Mouse (Mus musculus) gastrocnemius, adult 8-10 months (tissue): ENCODE results near the gene Daam1. TPM values are rescaled to one million over a fixed set of nuclear protein-coding genes. Genes with fewer than 3 reads are reported as not detected.

Experiments used
- DNase-seq, 2 experiments: peaks; one replicate each; pipeline ENCODE4 v3.0.0; 2022; ENCODE audit warnings: low spot score in 2 of 2
- total RNA-seq, 4 experiments: library from RNA; stranded (reverse); gene quantifications; 2 replicates each; pipeline ENCODE4 v1.2.4; 2022

The Daam1 gene
- total RNA-seq, 4 experiments from 2014 or later = 7.7 to 10.4 (median 8.8) TPM

- no peak for DNase-seq
These were observed 166.5 kb downstream of the Daam1 start for GRCm38 (mm10) chr12:71997364-71997763.

- DNase-seq = no peak
These were observed 167.8 kb downstream of the Daam1 start for GRCm38 (mm10) chr12:71998653-71999052.

GRCm38 (mm10) chr12:71999671-72000070 is 168.8 kb downstream of the Daam1 start:
- DNase-seq = no peak

DNA sequence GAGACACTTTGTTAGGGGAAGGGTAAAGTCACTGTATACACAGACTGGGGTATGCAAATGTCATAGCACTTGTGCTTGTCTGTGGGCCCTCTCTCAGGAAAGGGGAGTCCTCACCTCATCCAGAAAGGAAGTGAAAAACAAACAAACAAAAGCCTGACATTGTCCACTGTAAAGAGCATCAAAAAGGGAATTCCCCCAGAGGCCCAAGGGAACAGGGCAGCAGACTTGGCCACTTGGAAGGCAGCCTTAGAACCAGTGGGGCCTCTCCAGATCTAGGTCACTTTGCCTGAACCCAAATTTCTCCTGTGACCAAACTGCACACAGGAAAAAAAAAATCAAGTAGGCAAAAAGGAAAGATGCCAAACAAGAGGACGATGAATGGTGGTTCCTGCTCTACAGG is 170.9 kb downstream of the Daam1 start:
- no peak for DNase-seq

DNA sequence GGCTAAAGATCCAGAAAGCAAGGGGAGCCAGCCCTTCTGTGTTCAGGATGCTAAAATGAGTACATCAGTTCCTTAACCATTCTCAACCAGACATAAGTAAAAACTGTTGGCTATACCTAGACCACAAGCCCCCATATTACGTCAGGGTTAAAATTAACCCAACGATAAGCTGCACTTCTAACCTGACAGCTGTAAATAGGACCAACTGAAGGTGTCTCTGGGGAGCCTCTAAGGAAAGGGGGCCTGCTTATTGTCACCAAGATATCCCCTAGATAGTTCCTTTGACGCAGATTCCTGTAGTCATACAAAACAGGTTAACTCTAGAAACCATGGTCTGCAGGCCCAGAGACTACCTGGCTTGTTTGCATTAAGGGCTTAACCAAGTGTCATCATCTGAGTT is 174.4 kb downstream of the Daam1 start:
- DNase-seq = no peak

DNA sequence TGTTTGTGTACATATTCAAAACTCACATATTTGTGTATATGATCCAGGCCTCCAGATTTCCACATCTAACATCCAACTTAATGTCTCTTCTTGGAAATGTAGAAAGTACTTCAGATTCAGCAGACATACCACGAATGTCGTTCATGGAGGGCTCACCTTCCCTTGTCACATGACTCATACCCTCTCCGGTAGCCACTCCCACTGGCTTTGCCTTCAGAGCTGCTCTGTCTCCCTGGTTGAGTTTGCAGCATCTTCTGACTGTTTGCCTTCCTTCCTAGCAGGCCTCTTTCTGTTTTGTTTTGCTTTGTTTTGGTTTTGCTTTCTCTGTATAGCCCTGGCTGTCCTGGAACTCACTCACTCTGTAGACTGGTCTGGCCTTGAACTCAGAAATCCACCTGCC is 176.8 kb downstream of the Daam1 start:
- no peak for DNase-seq

- DNase-seq = no peak
These were observed 178.4 kb downstream of the Daam1 start for GRCm38 (mm10) chr12:72009051-72009902.

- no peak for DNase-seq
These were observed 180.5 kb downstream of the Daam1 start for GRCm38 (mm10) chr12:72011404-72011803.

DNA sequence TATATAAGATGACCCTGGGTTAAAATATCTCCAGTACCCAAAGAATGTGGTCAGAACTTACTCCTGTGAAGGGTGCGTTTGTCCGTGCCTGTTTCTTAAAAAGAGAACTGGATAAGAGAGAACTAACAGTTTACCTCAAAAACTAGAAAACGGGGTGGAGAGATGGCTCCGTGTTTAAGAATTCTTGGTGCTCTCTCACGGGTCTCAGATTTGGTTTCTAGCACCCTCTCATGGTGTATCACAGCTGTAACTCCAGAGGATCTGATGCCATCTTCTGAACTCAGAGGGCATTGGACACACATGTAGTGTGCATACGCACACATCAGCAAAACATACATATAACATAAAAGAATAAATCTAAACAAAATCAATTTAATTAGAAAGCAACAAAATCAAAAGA is 181.2 kb downstream of the Daam1 start:
- no peak for DNase-seq

- DNase-seq = no peak
These were observed 183.0 kb downstream of the Daam1 start for GRCm38 (mm10) chr12:72013711-72014354.

DNA sequence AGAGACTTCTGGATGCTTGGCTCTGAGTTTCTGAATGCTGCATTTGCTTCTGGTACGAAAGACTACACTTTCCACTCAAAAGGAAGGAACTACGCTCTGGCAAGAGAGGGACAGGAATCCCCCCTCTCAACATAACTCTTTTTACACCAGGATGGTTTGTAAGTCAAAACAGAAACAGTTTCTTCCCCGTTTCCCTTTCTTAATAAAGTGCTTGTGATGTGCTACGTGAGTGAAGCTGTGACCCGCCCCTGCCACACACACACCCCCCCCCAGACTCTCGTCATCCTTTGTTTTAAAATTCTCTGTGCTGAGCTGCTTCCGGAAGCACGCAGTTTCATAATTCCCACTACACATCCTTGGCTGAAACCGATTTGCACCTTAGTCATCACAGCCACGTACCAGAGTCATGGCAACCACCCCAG is 183.5 kb downstream of the Daam1 start:
- no peak for DNase-seq

DNA sequence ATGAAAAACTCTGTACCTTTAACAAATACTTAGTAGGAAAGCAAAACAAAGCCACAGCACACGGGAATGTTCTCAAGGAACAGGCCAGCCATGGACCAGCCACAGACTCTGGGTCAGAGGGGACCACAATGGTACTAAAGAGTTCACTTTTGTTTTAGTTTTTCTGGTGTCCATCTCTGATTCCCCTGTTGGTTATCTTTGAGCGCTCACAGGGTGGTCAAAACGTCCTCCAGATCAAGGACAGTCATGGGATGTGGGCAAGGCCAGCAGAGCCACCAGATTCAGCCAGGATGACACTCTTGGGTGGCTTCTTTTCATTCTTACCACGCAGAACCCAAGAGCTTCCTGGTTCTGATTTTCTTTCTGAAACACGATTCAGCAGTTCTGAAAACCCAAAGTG is 184.4 kb downstream of the Daam1 start:
- DNase-seq = no peak

DNA sequence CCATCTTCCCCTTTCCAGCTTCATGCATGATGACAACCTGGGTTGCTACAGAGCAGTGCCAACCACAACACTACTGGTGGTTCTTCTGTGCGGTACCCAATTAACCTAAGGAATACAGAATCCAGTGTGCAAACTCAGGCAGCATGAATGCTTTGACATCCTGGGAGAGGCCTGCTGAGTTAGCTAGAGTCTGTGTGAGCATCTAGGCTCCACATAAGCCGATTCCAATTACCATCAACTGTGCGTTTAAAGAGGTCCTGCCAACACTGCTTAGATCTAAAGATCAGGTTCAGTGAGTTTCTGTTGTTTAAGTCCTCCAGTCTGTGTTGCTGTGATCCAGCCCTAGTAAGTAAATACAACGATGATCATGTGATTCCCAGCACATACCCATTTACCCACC is 189.4 kb downstream of the Daam1 start:
- no peak for DNase-seq

- no peak for DNase-seq
These were observed 190.7 kb downstream of the Daam1 start for GRCm38 (mm10) chr12:72021543-72021942.

DNA sequence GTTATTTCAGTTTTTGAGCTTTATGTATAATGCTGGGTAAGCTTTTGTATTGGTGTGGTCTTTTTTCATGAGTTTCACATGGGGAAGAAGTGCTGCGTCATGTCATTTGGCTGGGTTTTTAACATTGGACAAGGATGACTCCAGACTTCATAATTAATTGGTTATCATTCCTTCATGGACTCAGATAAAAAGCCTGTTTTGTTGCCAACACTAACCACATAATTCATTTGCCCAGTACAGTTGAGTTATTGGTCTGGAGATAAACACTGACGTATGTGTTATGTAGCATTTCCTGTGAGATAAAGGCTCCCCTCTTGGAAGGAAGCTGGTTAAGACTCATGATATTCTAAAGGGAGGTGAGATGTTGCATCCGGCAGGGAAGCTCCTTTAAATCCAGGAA is 191.9 kb downstream of the Daam1 start:
- DNase-seq = no peak

- DNase-seq = no peak
These were observed 192.7 kb downstream of the Daam1 start for GRCm38 (mm10) chr12:72023572-72023971.

DNA sequence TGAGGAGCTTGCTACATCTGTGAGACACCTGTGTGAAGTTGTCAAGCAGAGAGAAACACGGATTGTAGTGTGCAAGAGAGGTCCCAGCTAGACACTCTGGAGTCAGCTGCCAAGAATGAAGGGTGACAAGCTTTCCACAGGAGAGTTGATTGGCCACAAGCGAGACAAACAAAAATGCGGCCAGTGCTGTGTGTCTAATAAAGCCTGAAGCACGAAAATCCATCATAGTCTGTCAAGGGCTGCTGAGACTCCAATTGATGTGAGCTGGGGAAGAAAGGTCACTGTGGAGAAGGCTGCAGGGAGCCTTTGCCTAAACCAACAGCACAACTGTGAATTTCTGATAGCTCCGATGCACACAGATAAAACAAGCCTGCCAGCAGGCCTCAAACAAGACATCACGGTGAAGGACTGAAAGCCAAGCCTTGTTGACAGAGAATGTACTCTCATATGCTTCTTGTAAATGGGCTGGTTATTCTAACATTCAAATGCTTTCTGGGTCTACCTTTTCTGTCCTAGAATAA is 194.5 kb downstream of the Daam1 start:
- no peak for DNase-seq

- DNase-seq = no peak
These were observed 200.3 kb downstream of the Daam1 start for GRCm38 (mm10) chr12:72031171-72031570.

DNA sequence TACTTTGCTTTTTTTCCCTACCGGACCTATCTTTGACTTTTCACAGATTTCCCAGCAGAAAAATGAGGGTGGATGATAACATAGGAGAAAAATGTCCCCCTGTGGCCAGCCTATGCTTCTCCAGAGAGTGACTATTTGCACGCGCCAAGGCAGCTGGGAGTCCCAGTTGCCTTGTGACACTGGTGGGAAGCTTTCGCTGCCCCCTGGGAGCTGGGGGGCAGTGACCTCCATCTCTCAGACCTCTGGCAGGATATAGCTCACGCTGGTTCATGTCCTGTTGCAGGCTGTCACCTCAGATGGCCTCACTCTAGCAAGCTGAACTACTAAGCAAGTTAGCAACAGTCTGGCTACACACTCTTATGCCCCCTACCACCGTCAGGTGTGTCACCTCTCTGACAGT is 200.9 kb downstream of the Daam1 start:
- DNase-seq = peak in 1 of 2 experiments; percentile 41

DNA sequence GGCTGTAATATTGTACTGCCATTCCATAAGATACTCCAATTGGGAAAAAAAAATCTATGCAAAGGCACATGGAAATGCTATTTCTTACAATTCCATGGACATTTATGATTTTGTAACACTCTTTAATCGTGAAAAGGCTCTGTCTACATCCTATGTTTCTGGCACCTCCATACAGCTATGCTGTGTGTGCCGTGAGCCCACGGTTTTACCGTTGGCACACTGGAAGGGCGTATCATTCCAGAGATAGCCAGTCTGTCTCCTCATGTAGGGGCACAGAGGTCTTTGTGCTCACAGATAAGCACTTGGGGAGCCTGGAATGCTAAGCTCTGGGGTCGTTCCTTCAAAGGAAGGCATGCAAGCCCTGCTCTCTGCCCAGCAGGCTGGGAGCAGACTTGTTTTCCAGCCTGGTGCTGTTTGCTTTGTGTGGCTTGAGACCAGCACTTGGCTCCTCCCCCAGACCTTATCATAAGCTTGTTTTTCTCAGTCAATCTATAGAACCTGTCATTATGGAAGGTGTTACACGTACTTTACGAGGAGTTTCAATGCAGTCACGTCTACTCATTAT is 205.3 kb downstream of the Daam1 start:
- no peak for DNase-seq

DNA sequence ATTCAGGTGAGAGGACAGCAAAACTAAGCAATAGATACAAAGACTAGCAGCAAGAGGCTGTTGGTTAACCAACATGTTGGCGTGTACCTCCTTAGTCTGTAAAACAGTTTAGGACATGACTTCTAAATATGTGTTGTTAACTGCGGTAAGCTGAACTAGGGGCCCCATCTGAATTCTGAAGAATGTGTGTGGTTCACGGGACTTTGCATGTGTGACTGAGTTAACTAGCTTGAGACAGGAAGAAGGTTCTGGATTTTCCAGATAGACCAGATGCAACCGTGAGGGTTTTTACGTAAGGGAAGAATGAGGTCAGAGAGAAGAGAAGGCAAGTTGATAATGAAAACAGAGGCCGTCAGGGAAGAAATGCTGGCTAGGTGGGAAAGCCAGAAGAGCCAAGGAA is 206.2 kb downstream of the Daam1 start:
- DNase-seq = no peak

DNA sequence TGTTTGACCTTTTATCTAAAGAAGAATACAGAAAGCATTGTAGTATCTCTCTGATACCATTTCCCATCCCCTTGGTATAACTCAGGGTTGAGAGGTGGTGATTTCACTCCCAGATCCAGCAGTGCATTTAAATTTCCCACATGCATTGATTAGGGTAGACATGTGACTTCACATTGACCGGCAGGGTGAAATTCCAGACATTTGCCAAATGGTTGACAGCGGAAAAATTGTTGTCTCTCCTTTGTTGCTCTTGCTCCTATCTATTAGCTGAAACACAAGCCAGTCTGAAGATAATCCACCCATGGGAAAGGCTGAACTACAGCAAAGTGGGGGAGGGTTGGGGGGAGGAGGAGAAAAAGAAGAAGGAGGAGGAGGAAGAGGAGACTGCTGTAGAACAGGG is 208.0 kb downstream of the Daam1 start:
- no peak for DNase-seq
